Mouse (Mus musculus) hindlimb bud, embryonic 11.5 days (tissue): ENCODE measurements at regions not wholly inside any gene's neighbourhood (a gene's known extent, or its start where the extent isn't known, plus 50 kb on each side); places are given as distances from the start of the nearest gene placed in this dataset.

Experiments
- DNase-seq: peaks from one replicate; pipeline ENCODE4 v3.0.0-alpha.2; 2012; ENCODE audit warnings: low read depth, low spot score; ENCODE audit errors: extremely low spot score

DNA sequence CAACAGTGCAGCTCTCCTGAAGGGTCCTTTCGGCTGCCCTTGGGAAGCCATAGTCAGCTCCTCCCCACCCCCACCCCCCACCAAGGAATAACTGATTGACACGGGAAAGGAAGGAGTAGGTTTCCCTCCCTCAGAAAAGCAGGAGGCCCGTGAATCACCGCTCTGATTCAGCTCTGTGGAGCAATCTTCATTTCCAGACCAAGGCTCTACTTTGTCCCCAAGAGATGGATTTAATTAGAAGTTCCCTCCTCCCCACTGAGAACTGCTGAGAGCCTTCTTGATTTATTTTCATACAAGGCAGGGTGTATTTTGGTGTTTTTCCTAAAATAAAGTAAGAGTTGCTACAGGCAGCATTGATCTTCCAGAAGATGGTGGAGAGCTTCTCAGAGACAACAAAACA lies 64.4 kb upstream of the Tut7 start:
- no peak for DNase-seq

DNA sequence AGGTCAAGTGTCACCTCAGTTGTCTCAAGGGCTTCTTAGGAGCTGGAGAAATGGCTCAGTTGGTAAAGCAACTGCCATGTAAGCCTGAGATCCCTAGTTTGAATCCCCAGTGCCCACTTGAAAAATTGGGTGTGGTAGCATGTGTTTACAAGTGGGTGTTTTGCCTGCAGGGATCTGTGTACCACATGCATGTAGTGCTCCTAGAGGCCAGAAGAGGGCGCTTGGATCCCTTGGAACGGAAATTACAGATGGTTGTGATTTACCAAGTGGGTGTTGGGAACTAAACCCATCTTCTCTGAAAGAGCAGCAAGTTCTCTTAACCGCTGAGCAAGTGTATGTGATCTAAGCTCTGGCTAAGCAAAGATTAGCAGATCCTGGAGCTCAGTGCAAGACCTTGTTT lies 63.6 kb upstream of the Tut7 start:
- no peak for DNase-seq

DNA sequence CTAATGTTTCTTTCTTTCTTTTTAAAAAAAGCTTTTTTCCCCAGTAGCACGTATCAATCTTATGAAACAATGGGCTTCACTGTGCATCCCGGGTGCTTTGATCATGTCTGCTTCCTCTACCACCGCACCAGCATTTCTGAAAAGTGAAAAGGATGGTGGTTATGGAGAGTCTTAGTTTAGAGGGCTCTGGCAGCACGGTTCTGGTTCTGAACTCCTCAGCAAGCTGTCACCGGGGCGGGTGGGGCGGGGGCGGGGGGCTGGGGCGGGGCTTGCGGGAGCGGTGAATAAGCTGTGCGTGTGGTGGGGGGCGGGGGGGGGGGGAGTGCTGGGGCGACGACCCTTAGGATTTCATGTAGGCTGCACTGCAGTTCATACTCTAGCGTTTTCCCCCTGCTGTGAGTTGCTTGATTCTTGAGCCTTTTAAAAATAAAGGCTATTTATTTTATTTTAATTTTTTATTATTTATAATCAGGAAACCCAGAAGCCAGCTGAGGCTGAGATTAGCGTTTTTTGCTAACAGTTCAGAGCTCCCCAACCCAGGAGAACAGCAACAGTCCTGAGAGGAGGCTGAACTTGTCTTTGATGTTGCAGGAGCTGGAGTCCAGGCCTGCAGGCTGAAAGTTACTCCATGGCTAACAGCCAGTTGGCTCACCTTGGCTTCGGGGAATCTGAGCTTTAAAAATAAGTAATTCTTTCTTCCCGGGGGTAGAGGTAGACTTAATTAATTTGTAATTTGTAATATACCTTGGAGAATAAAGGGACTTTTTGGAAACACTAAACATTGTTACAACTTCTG lies 59.2 kb upstream of the Tut7 start:
- DNase-seq, result no peak

DNA sequence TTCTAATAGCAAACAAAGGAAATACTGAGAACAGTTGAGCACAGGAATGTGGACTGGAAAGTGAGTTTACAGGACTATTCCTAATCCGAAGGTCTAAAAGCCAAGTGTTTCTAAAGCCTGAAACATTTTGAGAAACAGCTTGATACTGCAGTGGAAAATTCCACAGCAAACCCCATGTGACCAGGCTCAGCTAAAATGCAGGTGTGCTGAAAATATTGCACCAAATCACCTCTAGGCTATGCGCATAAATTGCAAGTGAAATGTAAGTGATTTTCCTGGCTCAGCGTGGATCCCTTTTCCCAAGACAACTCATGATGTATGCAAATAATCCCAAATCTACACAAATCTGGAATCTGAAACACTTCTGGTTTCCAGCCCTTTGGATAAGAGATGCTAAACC lies 57.1 kb upstream of the Tut7 start:
- no peak for DNase-seq

DNA sequence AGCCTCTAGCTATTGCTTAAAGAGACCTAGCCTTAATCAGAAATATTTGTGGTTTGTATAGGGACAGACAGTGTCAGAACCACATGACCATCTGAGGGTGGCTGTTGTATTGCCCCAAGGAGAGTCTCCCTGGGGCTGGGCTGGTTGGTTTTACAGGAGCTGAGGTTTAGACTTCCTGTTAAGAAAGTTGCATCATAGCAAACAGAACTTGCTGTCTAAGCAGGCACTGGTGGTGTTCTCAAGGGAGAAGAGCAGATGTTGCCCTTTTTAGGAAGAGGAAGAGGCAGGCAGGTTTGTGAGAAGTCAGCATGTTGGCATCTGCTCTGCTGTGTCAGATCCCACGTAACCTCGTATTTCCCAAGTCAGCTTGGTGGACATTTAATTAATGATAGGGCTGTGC lies 52.7 kb upstream of the Tut7 start:
- DNase-seq, result no peak

DNA sequence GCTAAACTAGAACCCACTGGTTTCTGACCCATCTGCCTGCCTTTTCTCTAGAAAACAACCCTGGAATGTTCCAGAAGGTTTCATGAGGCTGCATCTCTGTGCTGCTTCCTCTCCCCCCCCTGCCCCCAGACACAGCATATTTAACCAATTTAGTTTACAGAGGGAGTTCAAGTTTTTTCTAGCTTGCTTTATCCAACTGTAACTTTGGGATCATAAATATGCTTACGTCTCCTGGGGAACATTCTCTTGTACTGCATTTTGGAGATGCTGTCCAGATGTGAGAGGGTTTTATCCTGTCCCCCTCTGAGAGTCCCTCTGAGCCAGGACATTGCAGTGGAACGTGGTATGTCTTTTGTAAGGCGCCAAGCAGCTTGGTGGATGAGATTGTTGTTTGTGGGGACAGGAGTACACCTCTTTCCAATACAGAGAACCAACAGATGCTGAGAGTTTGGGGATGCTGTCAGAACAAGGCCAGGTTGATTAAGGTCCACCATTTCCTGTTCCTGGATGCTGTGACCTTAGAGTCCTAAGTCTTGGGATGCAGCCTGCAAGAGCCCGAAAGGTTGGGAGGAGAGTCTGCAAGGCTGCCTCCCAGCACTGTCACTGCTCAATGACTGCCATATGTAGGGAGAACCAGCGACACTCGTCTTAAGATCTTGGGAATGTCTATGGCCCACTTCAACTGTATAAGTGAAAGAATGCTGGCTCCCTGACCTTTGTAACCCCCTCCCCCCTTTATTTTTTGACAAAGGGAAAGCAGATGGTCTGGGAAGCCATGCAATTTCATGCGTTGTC lies 51.4 kb upstream of the Tut7 start:
- DNase-seq, result no peak
